Mouse (Mus musculus) limb, embryonic 14.5 days (tissue): ENCODE data around the gene Abhd10. TPM values are rescaled to one million over a fixed set of nuclear protein-coding genes. Genes with fewer than 3 reads are reported as not detected.

ENCODE experiments used
- ATAC-seq: fragments of 200-750 bp; cut with Nextera tagmentation; 2 replicates; pipeline ENCODE4 v1.8.0; 2017; ENCODE audit warnings: low read depth, moderate number of reproducible peaks, moderate TSS enrichment; ENCODE audit not compliant: low FRiP score
- DNase-seq: peaks from one replicate; pipeline ENCODE4 v3.0.0-alpha.2; 2015; ENCODE audit warnings: low spot score
- H3K27ac ChIP-seq: fragments of 300-500 bp; sonication (generic); replicated peaks from 2 replicates; pipeline ENCODE4 v1.5.1; 2014; ENCODE audit warnings: low read depth, mild to moderate bottlenecking, low read length, moderate library complexity, mixed read lengths
- H3K27me3 ChIP-seq: fragments of 300-500 bp; sonication (generic); 2 replicates; pipeline ENCODE4 v1.6.1; 2014; ENCODE audit warnings: low read length, mixed read lengths; ENCODE audit not compliant: control insufficient read depth, insufficient read depth
- H3K36me3 ChIP-seq: fragments of 300-500 bp; sonication (generic); 2 replicates; pipeline ENCODE4 v1.6.1; 2014; ENCODE audit warnings: mild to moderate bottlenecking, low read length, moderate library complexity, mixed read lengths; ENCODE audit not compliant: control insufficient read depth, insufficient read depth
- H3K4me1 ChIP-seq: fragments of 300-500 bp; sonication (generic); 2 replicates; pipeline ENCODE4 v1.6.1; 2014; ENCODE audit warnings: antibody characterized with exemption, low read length, mixed read lengths; ENCODE audit not compliant: control insufficient read depth, insufficient read depth
- H3K4me2 ChIP-seq: fragments of 300-500 bp; sonication (generic); replicated peaks from 2 replicates; pipeline ENCODE4 v1.6.1; 2014; ENCODE audit warnings: low read depth, mild to moderate bottlenecking, low read length, moderate library complexity; ENCODE audit not compliant: severe bottlenecking
- H3K4me3 ChIP-seq: fragments of 300-500 bp; sonication (generic); replicated peaks from 2 replicates; pipeline ENCODE4 v1.5.1; 2014; ENCODE audit warnings: low read length
- H3K9ac ChIP-seq: fragments of 300-500 bp; sonication (generic); 2 replicates; pipeline ENCODE4 v1.6.1; 2014; ENCODE audit warnings: mild to moderate bottlenecking, low read depth, low read length, moderate library complexity; ENCODE audit not compliant: severe bottlenecking
- H3K9me3 ChIP-seq: fragments of 300-500 bp; sonication (generic); 2 replicates; pipeline ENCODE4 v1.6.1; 2016; ENCODE audit warnings: low read length; ENCODE audit not compliant: control insufficient read depth
- POLR2A ChIP-seq: fragments of 200-500 bp; IDR thresholded peaks from 2 replicates; pipeline ENCODE4 v1.8.0; 2012; ENCODE audit warnings: inconsistent platforms, mild to moderate bottlenecking, moderate library complexity, borderline replicate concordance; ENCODE audit not compliant: insufficient read depth, insufficient read length; ENCODE audit errors: extremely low read depth
- WGBS: fragments of 180-500 bp; shearing (Covaris S2); extraction: QIAGEN DNeasy Blood & Tissue Kit; methylation state at CpG from one replicate; pipeline ENCODE4 v1.1.7; 2014; 5-methylcytosine and 5-hydroxymethylcytosine counted together
- polyA plus RNA-seq, 2 experiments: library from polyadenylated mRNA; depleted of rRNA in 1 of 2; stranded (reverse) in 1 of 2; unstranded in 1 of 2; fragments of >200 nt; fragmentation: Nextera tagmentation in 1 of 2; extraction: Ambion mirVana in 1 of 2; gene quantifications; 2 replicates each; pipeline versions ENCODE4 v1.2.1 to v1.2.3; 2012 to 2014

Gene Abhd10
- polyA plus RNA-seq (2012; rRNA removed) (23.1 and 28.3 TPM in 2 replicates), polyA plus RNA-seq (2014; fragmentation: Nextera tagmentation; extraction: Ambion mirVana) (29.6 and 32.9 TPM in 2 replicates)

GRCm38 (mm10) chr16:45742615-45743476 is at the start of gene Abhd10:
TSS of gene Abhd10 (minus strand) at chr16:45742955.
- ATAC-seq (peak; percentile 97), DNase-seq (peak; percentile 88)
- 3% methylated on average over 39 of the region's 51 CpGs for WGBS
- Histone ChIP-seq H3K9me3 (no peaks in the 10 kb centered on the region), H3K36me3 (peaks cover 17% of the 10 kb centered on the region), H3K4me2 (peak within 1 kb of the TSS; percentile 58), H3K4me1 (0 out of 2 replicates have a peak, but pooled peaks cover 9% of the 10 kb centered on the region), H3K27ac (peak within 1 kb of the TSS; percentile 82), H3K27me3 (no peaks in the 10 kb centered on the region), H3K9ac (peak within 1 kb of the TSS; percentile 79), H3K4me3 (peak within 1 kb of the TSS; percentile 51)
- peak; percentile 93 for TF ChIP-seq POLR2A

DNA sequence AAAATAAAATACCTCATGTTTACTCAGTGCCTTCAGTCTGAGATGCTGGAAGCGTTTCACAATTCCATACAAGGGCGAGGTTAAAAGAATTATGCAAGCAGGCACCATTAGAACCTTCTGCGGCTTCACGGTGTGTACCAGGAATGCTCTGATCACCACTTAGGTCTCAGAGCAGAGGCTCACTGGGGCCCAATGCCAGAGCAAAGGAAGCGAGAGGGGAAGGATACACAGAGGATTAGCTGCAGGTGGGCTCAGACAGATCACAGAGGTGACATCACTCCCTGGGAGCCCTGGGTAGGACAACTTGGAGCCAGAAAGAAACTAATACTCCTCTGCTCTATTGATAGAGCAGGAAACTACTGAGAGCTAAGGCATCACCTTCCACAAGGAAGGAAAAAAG is 48.5 kb upstream of the Abhd10 start:
- peaks cover 50% of the 10 kb centered on the region for H3K36me3 ChIP-seq
- H3K27ac ChIP-seq, result no peak overlapping the region
- WGBS, result 61% methylated on average over 5 of the region's 5 CpGs
- no peak overlapping the region for H3K4me3 ChIP-seq
- H3K9me3 ChIP-seq, result no peaks in the 10 kb centered on the region
- no peaks in the 10 kb centered on the region for H3K27me3 ChIP-seq
- TF ChIP-seq POLR2A, result no peak
- H3K9ac ChIP-seq, result no peak overlapping the region
- no peak overlapping the region for H3K4me2 ChIP-seq
- ATAC-seq (no peak), DNase-seq (no peak)
- no peaks in the 10 kb centered on the region for H3K4me1 ChIP-seq

DNA sequence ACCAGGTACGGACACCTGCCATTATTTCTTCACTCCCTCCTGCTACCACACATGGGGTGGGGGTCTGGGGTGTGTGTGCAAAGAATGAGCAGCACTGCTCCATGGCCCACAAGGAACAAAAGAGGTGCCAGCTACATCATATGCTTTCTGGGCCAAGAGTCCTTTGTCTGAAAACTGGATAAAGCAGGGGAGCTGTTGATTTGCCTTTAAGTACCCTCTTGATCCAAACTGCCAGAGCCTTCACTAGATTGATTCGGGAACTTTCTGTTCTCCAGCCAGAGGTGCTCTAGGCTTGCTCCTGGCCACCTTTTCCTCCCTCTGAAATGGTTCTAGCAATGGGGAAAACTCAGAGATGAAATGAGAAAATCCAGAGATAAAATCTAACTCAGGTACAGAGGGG is 46.6 kb upstream of the Abhd10 start:
- ATAC-seq, result no peak
- DNase-seq, result no peak
- H3K4me3 ChIP-seq, result no peak overlapping the region
- peaks cover 59% of the 10 kb centered on the region for H3K36me3 ChIP-seq
- no peaks in the 10 kb centered on the region for H3K27me3 ChIP-seq
- H3K9ac ChIP-seq, result no peak overlapping the region
- H3K9me3 ChIP-seq, result no peaks in the 10 kb centered on the region
- no peak overlapping the region for H3K4me2 ChIP-seq
- TF ChIP-seq POLR2A, result no peak
- WGBS, result 91% methylated on average over 2 of the region's 2 CpGs
- H3K4me1 ChIP-seq, result no peaks in the 10 kb centered on the region
- no peak overlapping the region for H3K27ac ChIP-seq

GRCm38 (mm10) chr16:45787650-45788049 is 44.9 kb upstream of the Abhd10 start:
- WGBS, result 97% methylated on average over 6 of the region's 6 CpGs
- H3K9ac ChIP-seq, result no peak overlapping the region
- no peaks in the 10 kb centered on the region for H3K27me3 ChIP-seq
- no peak overlapping the region for H3K4me2 ChIP-seq
- DNase-seq (no peak), ATAC-seq (no peak)
- no peak overlapping the region for H3K27ac ChIP-seq
- H3K36me3 ChIP-seq, result peaks cover 60% of the 10 kb centered on the region
- no peak overlapping the region for H3K4me3 ChIP-seq
- TF ChIP-seq POLR2A, result no peak
- no peaks in the 10 kb centered on the region for H3K9me3 ChIP-seq
- no peaks in the 10 kb centered on the region for H3K4me1 ChIP-seq

DNA sequence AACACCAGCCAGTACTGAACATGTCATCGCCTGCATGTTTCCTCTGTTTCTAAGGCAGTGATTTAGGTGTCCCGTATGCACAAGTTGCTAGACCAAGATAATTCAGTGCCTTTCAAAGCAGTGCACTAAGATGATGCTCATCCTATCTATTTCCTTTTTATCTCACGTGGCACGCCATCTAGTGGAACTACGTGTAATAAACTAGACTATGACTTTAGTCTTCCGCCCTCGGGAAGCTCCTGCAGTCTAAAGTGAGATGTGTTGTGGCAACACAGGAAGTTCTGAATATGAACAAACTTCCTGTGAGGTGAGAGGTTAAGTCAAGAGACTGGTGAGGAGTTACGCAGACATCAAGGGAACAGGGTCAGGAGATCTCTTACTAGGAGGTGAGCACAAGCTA is 43.9 kb upstream of the Abhd10 start:
- peaks cover 53% of the 10 kb centered on the region for H3K36me3 ChIP-seq
- no peak for TF ChIP-seq POLR2A
- H3K4me2 ChIP-seq, result no peak overlapping the region
- H3K4me3 ChIP-seq, result no peak overlapping the region
- no peak overlapping the region for H3K27ac ChIP-seq
- H3K4me1 ChIP-seq, result no peaks in the 10 kb centered on the region
- ATAC-seq (no peak), DNase-seq (no peak)
- no peak overlapping the region for H3K9ac ChIP-seq
- no peaks in the 10 kb centered on the region for H3K27me3 ChIP-seq
- H3K9me3 ChIP-seq, result no peaks in the 10 kb centered on the region
- WGBS, result 42% methylated on average over 8 of the region's 8 CpGs
